In the genomic region with DNA sequence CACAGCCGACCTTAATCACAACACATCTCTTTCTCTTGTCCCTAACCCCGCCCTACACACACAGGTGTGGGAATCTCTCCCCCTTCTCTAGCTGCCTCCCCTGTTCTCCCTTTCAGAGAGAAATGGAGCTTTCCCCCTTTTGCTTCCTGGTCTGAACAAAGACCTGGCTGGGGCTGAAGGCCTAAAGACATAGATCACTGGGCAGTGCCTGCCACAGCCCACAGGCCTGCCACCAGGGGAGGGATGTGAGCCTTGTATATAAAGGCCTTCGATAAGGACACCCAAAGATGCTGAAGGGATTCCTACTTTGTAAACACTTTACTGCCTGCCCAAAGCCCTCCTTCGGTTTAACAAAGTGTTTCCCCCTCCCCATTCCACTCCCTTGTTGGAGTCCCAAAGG, we compare ENCODE assay signal across 9 mouse cellular contexts. TPM values are rescaled to one million over a fixed set of nuclear protein-coding genes. Genes with fewer than 3 reads are reported as not detected.
A peak's percentile ranks its signal among the peaks of the same experiment; 100 is the strongest.
DNase-seq lines count a peak whose midpoint lies in the region; ATAC-seq and TF ChIP-seq lines count a peak whose summit lies in the region.
"Had no signal": no experiment of that assay in that cellular context is flagged by ENCODE, and none has a peak within 500 bp of the region (broad histone marks: within the 10 kb centered on the region; RNA-seq: fewer than 3 reads in every experiment).

No protein-coding gene starts in this region.

- 0 out of 2 replicates have a peak, but pooled peaks cover 2% of the 10 kb centered on the region for H3K4me1 ChIP-seq in lung, embryonic 14.5 days (ENCODE audit: insufficient read depth)
- H3K4me1 ChIP-seq in embryonic facial prominence, embryonic 15.5 days, result peaks cover 17% of the 10 kb centered on the region
- peaks cover 26% of the 10 kb centered on the region for H3K4me1 ChIP-seq in hindbrain, embryonic 16.5 days (ENCODE audit: control insufficient read depth, insufficient read depth, low read depth, low read length)
- H3K4me1 ChIP-seq in neural tube, embryonic 14.5 days (ENCODE audit: control insufficient read depth, insufficient read depth, low read length), result peaks cover 11% of the 10 kb centered on the region

- no peak; the same call in 1 of the 2 replicates for TF ChIP-seq CTCF in lung, embryonic 14.5 days (IDR thresholded peaks at IDR 0.05; ENCODE audit: low read depth)

- peak; percentile 3 for DNase-seq in lung, embryonic 14.5 days
- no peak for DNase-seq in lung, postnatal 14 days
- DNase-seq in yolk sac, embryonic 10.5 days (ENCODE audit: low spot score), result no peak
- DNase-seq in adrenal gland, adult 2 months, result no peak
- DNase-seq: kidney, adult 9 months; thymus, adult 2 months had no signal

- no peaks in the 10 kb centered on the region for H3K36me3 ChIP-seq in lung, embryonic 14.5 days (ENCODE audit: insufficient read depth)
- H3K36me3 ChIP-seq in embryonic facial prominence, embryonic 15.5 days, result no peaks in the 10 kb centered on the region
- H3K36me3 ChIP-seq in hindbrain, embryonic 16.5 days (ENCODE audit: control insufficient read depth, insufficient read depth, low read length), result no peaks in the 10 kb centered on the region
- no peaks in the 10 kb centered on the region for H3K36me3 ChIP-seq in neural tube, embryonic 14.5 days (ENCODE audit: control insufficient read depth, insufficient read depth, low read length)

- H3K9me3 ChIP-seq in lung, embryonic 14.5 days (ENCODE audit: low read depth, low read length), result no peaks in the 10 kb centered on the region
- H3K9me3 ChIP-seq in embryonic facial prominence, embryonic 15.5 days (replicated peaks), result no peaks in the 10 kb centered on the region
- H3K9me3 ChIP-seq in hindbrain, embryonic 16.5 days (ENCODE audit: control insufficient read depth, low read length), result no peaks in the 10 kb centered on the region
- no peaks in the 10 kb centered on the region for H3K9me3 ChIP-seq in neural tube, embryonic 14.5 days (ENCODE audit: control insufficient read depth, low read length)

- 8% methylated on average over 4 of the region's 4 CpGs for WGBS in lung, embryonic 14.5 days
- WGBS in embryonic facial prominence, embryonic 15.5 days, result 10% methylated on average over 4 of the region's 4 CpGs
- 17% methylated on average over 4 of the region's 4 CpGs for WGBS in hindbrain, embryonic 16.5 days
- WGBS in neural tube, embryonic 14.5 days, result 7% methylated on average over 4 of the region's 4 CpGs

- peak overlapping the region; percentile 88 for H3K4me2 ChIP-seq in lung, embryonic 14.5 days
- 0 out of 2 replicates have a peak overlapping the region, but pooled peaks have one; percentile 96 for H3K4me2 ChIP-seq in embryonic facial prominence, embryonic 15.5 days (replicated peaks)
- peak overlapping the region; percentile 95 for H3K4me2 ChIP-seq in hindbrain, embryonic 16.5 days (ENCODE audit: low read length)
- H3K4me2 ChIP-seq in neural tube, embryonic 14.5 days (ENCODE audit: low read depth, low read length), result peak overlapping the region; percentile 98

- no peak overlapping the region for H3K27ac ChIP-seq in lung, embryonic 14.5 days (ENCODE audit: low read depth)
- H3K27ac ChIP-seq in embryonic facial prominence, embryonic 15.5 days (replicated peaks), result no peak overlapping the region
- no peak overlapping the region for H3K27ac ChIP-seq in hindbrain, embryonic 16.5 days (ENCODE audit: low read depth, low read length)
- peak overlapping the region; percentile 22 for H3K27ac ChIP-seq in neural tube, embryonic 14.5 days (ENCODE audit: low read depth, low read length)

- peaks cover 51% of the 10 kb centered on the region for H3K27me3 ChIP-seq in lung, embryonic 14.5 days (ENCODE audit: insufficient read depth, low read length)
- H3K27me3 ChIP-seq in embryonic facial prominence, embryonic 15.5 days, result peaks cover 68% of the 10 kb centered on the region
- 0 out of 2 replicates have a peak, but pooled peaks cover 2% of the 10 kb centered on the region for H3K27me3 ChIP-seq in hindbrain, embryonic 16.5 days (replicated peaks; ENCODE audit: control insufficient read depth, insufficient read depth, low read length)
- peaks cover 8% of the 10 kb centered on the region; the same call in 1 of the 2 replicates for H3K27me3 ChIP-seq in neural tube, embryonic 14.5 days (ENCODE audit: control insufficient read depth, insufficient read depth, low read length)

- no peak overlapping the region for H3K9ac ChIP-seq in lung, embryonic 14.5 days
- no peak overlapping the region for H3K9ac ChIP-seq in embryonic facial prominence, embryonic 15.5 days
- peak overlapping the region; percentile 86 for H3K9ac ChIP-seq in hindbrain, embryonic 16.5 days (ENCODE audit: low read depth, low read length)
- peak overlapping the region; percentile 76; the same call in 1 of the 2 replicates for H3K9ac ChIP-seq in neural tube, embryonic 14.5 days (replicated peaks; ENCODE audit: low read depth, low read length)

- no peak for ATAC-seq in lung, embryonic 14.5 days (ENCODE audit: insufficient read depth)
- no peak for ATAC-seq in embryonic facial prominence, embryonic 15.5 days (ENCODE audit: insufficient number of reproducible peaks, low FRiP score, low TSS enrichment, low read depth)
- no peak for ATAC-seq in hindbrain, embryonic 16.5 days
- ATAC-seq in neural tube, embryonic 14.5 days (ENCODE audit: low read depth), result no peak

- peak overlapping the region; percentile 48 for H3K4me3 ChIP-seq in lung, embryonic 14.5 days (ENCODE audit: low read depth, low read length)
- peak overlapping the region; percentile 51; the same call in 1 of the 2 replicates for H3K4me3 ChIP-seq in embryonic facial prominence, embryonic 15.5 days (replicated peaks)
- H3K4me3 ChIP-seq in hindbrain, embryonic 16.5 days (ENCODE audit: low read length), result peak overlapping the region; percentile 79
- H3K4me3 ChIP-seq in neural tube, embryonic 14.5 days (ENCODE audit: low read depth, low read length), result peak overlapping the region; percentile 64

RNA-seq across cellular contexts. Expression of a gene that starts 0.8 kb away (rescaled TPM):
- 1.7 and 3.4 TPM in 2 replicates for polyA plus RNA-seq in lung, embryonic 14.5 days (2014; fragmentation: Nextera tagmentation; extraction: Ambion mirVana)
- 2.6 and 3.0 TPM in 2 replicates for polyA plus RNA-seq in embryonic facial prominence, embryonic 15.5 days (2015; fragmentation: Nextera tagmentation; extraction: Ambion mirVana)
- polyA plus RNA-seq in hindbrain, embryonic 16.5 days (2015; fragmentation: Nextera tagmentation; extraction: Ambion mirVana), result 11.5 and 12.1 TPM in 2 replicates
- polyA plus RNA-seq in neural tube, embryonic 14.5 days (2014; fragmentation: Nextera tagmentation; extraction: Ambion mirVana), result 18.1 and 23.6 TPM in 2 replicates
- total RNA-seq in adrenal gland, adult 2 months (2021), result under 1 TPM; 0.03 to 0.10 TPM
- polyA plus RNA-seq in adrenal gland, adult 2 months (2012; rRNA removed), result 0.02 and 0.04 TPM in 2 replicates

Comparison
In these comparisons a context has a peak if more than half of its experiments do, and no peak if none do; other contexts are left out.
1. H3K9ac ChIP-seq: peak in hindbrain, embryonic 16.5 days (single experiment) and neural tube, embryonic 14.5 days (single experiment); none in lung, embryonic 14.5 days (single experiment) and embryonic facial prominence, embryonic 15.5 days (single experiment).
2. Peak in every context shown above with its lines, with median percentiles within 50 percentile points of each other: H3K4me2 ChIP-seq and H3K4me3 ChIP-seq.